Mouse (Mus musculus): Measurements from ENCODE around the gene Gm20878. TPM values are rescaled to one million over a fixed set of nuclear protein-coding genes. Genes with fewer than 3 reads are reported as not detected.

Gene Gm20878
- 0.93 TPM for polyA plus RNA-seq (2014; fragmentation: Illumina TruSeq; extraction: RNeasy Lipid Tissue Mini Kit (QIAGEN cat#74804); ENCODE audit: low read depth, low replicate concordance)

GRCm38 (mm10) chr4:41941272-41941671 is at the start of gene Gm20878:
TSS of gene Gm20878 (plus strand) at chr4:41941572.

DNA sequence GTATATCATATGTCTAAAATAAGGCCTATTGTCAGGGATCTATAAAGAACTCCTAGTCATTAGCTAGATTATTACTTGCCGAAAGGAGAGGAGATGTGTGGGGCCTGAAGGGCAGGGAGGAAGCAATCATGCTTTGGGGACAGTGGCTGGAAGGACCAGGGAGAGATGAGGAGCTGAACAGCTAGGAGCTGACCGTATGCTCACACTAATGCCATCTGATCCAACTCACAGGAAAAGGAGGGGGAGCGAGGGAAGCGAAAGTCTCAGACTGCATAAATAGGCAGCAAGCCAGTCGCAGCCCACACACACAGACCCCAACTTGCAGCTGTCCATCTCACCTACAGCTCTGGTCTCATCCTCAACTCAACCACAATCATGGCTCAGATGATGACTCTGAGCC is 38.1 kb upstream of the Gm20878 start, which contains the start of gene Gm21541:
TSS of gene Gm21541 (plus strand) at position 301 of the 400 bp plus-strand sequence.

DNA sequence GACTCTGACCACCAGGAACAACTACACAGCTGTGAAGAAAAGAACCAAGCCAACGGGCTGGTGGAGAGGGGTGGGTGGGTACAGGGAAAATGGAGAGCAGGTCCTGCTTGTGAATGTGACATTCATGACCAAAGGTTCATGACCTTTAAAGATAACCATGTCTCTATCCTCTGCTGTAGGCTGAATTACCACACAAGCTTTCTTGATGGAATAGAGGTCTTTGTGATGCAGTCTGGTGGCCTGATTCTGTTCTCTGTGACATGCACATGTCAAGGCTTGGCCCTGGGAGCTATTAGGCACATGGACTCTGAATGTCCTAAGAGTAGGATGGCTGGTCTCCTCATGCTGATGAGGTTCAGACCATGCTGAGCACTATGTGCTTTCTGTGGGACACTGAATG is 24.4 kb downstream of the Gm20878 start, which contains the start of gene Fam205a4:
TSS of gene Fam205a4 (plus strand) at position 301 of the 400 bp plus-strand sequence.

Other genes with a start within 250 kb of the Gm20878 start
- gene Cntfr, start 244.5 kb upstream of the Gm20878 start, polyA plus RNA-seq (2014; fragmentation: Illumina TruSeq; extraction: RNeasy Lipid Tissue Mini Kit (QIAGEN cat#74804); ENCODE audit: low read depth, low replicate concordance): 0.44 TPM
- 19.3 TPM for gene Il11ra1, start 241.6 kb upstream of the Gm20878 start, polyA plus RNA-seq (2014; fragmentation: Illumina TruSeq; extraction: RNeasy Lipid Tissue Mini Kit (QIAGEN cat#74804); ENCODE audit: low read depth, low replicate concordance)
- gene Rpp25l, start 228.0 kb upstream of the Gm20878 start, polyA plus RNA-seq (2014; fragmentation: Illumina TruSeq; extraction: RNeasy Lipid Tissue Mini Kit (QIAGEN cat#74804); ENCODE audit: low read depth, low replicate concordance): 0.61 TPM
- gene Dctn3, start 218.4 kb upstream of the Gm20878 start, polyA plus RNA-seq (2014; fragmentation: Illumina TruSeq; extraction: RNeasy Lipid Tissue Mini Kit (QIAGEN cat#74804); ENCODE audit: low read depth, low replicate concordance): 44.3 TPM
- gene Arid3c, start 210.4 kb upstream of the Gm20878 start, polyA plus RNA-seq (2014; fragmentation: Illumina TruSeq; extraction: RNeasy Lipid Tissue Mini Kit (QIAGEN cat#74804); ENCODE audit: low read depth, low replicate concordance): not detected
- gene Galt, start 186.3 kb upstream of the Gm20878 start, polyA plus RNA-seq (2014; fragmentation: Illumina TruSeq; extraction: RNeasy Lipid Tissue Mini Kit (QIAGEN cat#74804); ENCODE audit: low read depth, low replicate concordance): 1.1 TPM
- 20.7 TPM for gene Sigmar1, start 185.4 kb upstream of the Gm20878 start, polyA plus RNA-seq (2014; fragmentation: Illumina TruSeq; extraction: RNeasy Lipid Tissue Mini Kit (QIAGEN cat#74804); ENCODE audit: low read depth, low replicate concordance)
- 3.2 TPM for gene Ccl27a, start 167.3 kb upstream of the Gm20878 start, polyA plus RNA-seq (2014; fragmentation: Illumina TruSeq; extraction: RNeasy Lipid Tissue Mini Kit (QIAGEN cat#74804); ENCODE audit: low read depth, low replicate concordance)
- not detected for gene Gm21541, start 38.0 kb upstream of the Gm20878 start, polyA plus RNA-seq (2014; fragmentation: Illumina TruSeq; extraction: RNeasy Lipid Tissue Mini Kit (QIAGEN cat#74804); ENCODE audit: low read depth, low replicate concordance)
- gene Fam205a4, start 24.5 kb downstream of the Gm20878 start, polyA plus RNA-seq (2014; fragmentation: Illumina TruSeq; extraction: RNeasy Lipid Tissue Mini Kit (QIAGEN cat#74804); ENCODE audit: low read depth, low replicate concordance): 0.40 TPM
- gene Gm21093, start 93.2 kb downstream of the Gm20878 start, polyA plus RNA-seq (2014; fragmentation: Illumina TruSeq; extraction: RNeasy Lipid Tissue Mini Kit (QIAGEN cat#74804); ENCODE audit: low read depth, low replicate concordance): not detected
- gene Gm3893, start 149.6 kb downstream of the Gm20878 start, polyA plus RNA-seq (2014; fragmentation: Illumina TruSeq; extraction: RNeasy Lipid Tissue Mini Kit (QIAGEN cat#74804); ENCODE audit: low read depth, low replicate concordance): not detected
- gene Gm13304, start 173.2 kb downstream of the Gm20878 start, polyA plus RNA-seq (2014; fragmentation: Illumina TruSeq; extraction: RNeasy Lipid Tissue Mini Kit (QIAGEN cat#74804); ENCODE audit: low read depth, low replicate concordance): not detected
- gene Gm13306, start 211.9 kb downstream of the Gm20878 start, polyA plus RNA-seq (2014; fragmentation: Illumina TruSeq; extraction: RNeasy Lipid Tissue Mini Kit (QIAGEN cat#74804); ENCODE audit: low read depth, low replicate concordance): not detected
- not detected for gene Gm13305, start 227.0 kb downstream of the Gm20878 start, polyA plus RNA-seq (2014; fragmentation: Illumina TruSeq; extraction: RNeasy Lipid Tissue Mini Kit (QIAGEN cat#74804); ENCODE audit: low read depth, low replicate concordance)

Data from kidney, adult 10 weeks (tissue).